Mouse (Mus musculus): Measurements from ENCODE around the gene Rxra.

- TF ChIP-seq CTCF (IDR thresholded peaks at IDR 0.05; ENCODE audit: control insufficient read depth, insufficient read depth, insufficient read length), result no peak
- no peak for TF ChIP-seq MAX (IDR thresholded peaks at IDR 0.05)
- no peak for TF ChIP-seq MYOG (IDR thresholded peaks at IDR 0.05; ENCODE audit: control insufficient read depth, extremely low read depth, insufficient read length)
Measured at GRCm38 (mm10) chr2:27758414-27759301, 82.4 kb downstream of the Rxra start.

All from C2C12 (cell line).